Mouse (Mus musculus) kidney, embryonic 16.5 days (tissue): ENCODE results near the gene Snd1. TPM values are rescaled to one million over a fixed set of nuclear protein-coding genes. Genes with fewer than 3 reads are reported as not detected.

Experiments
- ATAC-seq: fragments of 200-750 bp; cut with Nextera tagmentation; 2 replicates; pipeline ENCODE4 v1.8.0; 2017; ENCODE audit warnings: moderate TSS enrichment; ENCODE audit not compliant: low FRiP score, low TSS enrichment
- H3K27ac ChIP-seq: fragments of 300-500 bp; sonication (generic); 2 replicates; pipeline ENCODE4 v1.5.1; 2014; ENCODE audit warnings: low read length
- H3K27me3 ChIP-seq: fragments of 300-500 bp; sonication (generic); 2 replicates; pipeline ENCODE4 v1.6.1; 2014; ENCODE audit warnings: low read length, control low read depth, mixed read lengths; ENCODE audit not compliant: insufficient read depth
- H3K36me3 ChIP-seq: fragments of 300-500 bp; sonication (generic); 2 replicates; pipeline ENCODE4 v1.6.1; 2014; ENCODE audit warnings: low read length, control low read depth, mixed read lengths; ENCODE audit not compliant: insufficient read depth
- H3K4me1 ChIP-seq: fragments of 300-500 bp; sonication (generic); 2 replicates; pipeline ENCODE4 v1.6.1; 2014; ENCODE audit warnings: low read length, control low read depth, mixed read lengths; ENCODE audit not compliant: insufficient read depth
- H3K4me2 ChIP-seq: fragments of 300-500 bp; sonication (generic); replicated peaks from 2 replicates; pipeline ENCODE4 v1.6.1; 2014; ENCODE audit warnings: low read depth, low read length
- H3K4me3 ChIP-seq: fragments of 300-500 bp; sonication (generic); 2 replicates; pipeline ENCODE4 v1.5.1; 2014; ENCODE audit warnings: mild to moderate bottlenecking, low read length
- H3K9ac ChIP-seq: fragments of 300-500 bp; sonication (generic); replicated peaks from 2 replicates; pipeline ENCODE4 v1.6.1; 2014; ENCODE audit warnings: low read length
- H3K9me3 ChIP-seq: fragments of 300-500 bp; sonication (generic); 2 replicates; pipeline ENCODE4 v1.6.1; 2016; ENCODE audit warnings: low read length, control low read depth
- WGBS: fragments of 180-500 bp; shearing (Covaris S2); extraction: QIAGEN DNeasy Blood & Tissue Kit; methylation state at CpG from one replicate; pipeline ENCODE4 v1.1.7; 2014; 5-methylcytosine and 5-hydroxymethylcytosine counted together
- polyA plus RNA-seq: library from polyadenylated mRNA; unstranded; fragments of >200 nt; fragmentation: Nextera tagmentation; extraction: Ambion mirVana; gene quantifications from 2 replicates; pipeline ENCODE4 v1.2.1, GENCODE M21; 2015

The Snd1 gene
- polyA plus RNA-seq, 1 experiment from 2014 or later: 136 TPM

- no peaks in the 10 kb centered on the region for H3K36me3 ChIP-seq
- ATAC-seq: no peak
- no peak overlapping the region for H3K4me2 ChIP-seq
- no peak overlapping the region for H3K9ac ChIP-seq
- H3K4me1 ChIP-seq: no peaks in the 10 kb centered on the region; the same call in 1 of the 2 replicates
- no peak overlapping the region for H3K27ac ChIP-seq
- H3K4me3 ChIP-seq: no peak overlapping the region
- H3K9me3 ChIP-seq: no peaks in the 10 kb centered on the region
- 25% methylated on average over 5 of the region's 5 CpGs for WGBS
- H3K27me3 ChIP-seq: no peaks in the 10 kb centered on the region
These were observed 421.9 kb downstream of the Snd1 start for GRCm38 (mm10) chr6:28896762-28897320.

GRCm38 (mm10) chr6:28897326-28898085, 422.6 kb downstream of the Snd1 start:
- ATAC-seq: no peak
- WGBS: 64% methylated on average over 11 of the region's 11 CpGs

GRCm38 (mm10) chr6:28898836-28899235, 423.9 kb downstream of the Snd1 start:
- no peaks in the 10 kb centered on the region for H3K27me3 ChIP-seq
- no peak overlapping the region for H3K27ac ChIP-seq
- H3K4me3 ChIP-seq: no peak overlapping the region
- no peak overlapping the region for H3K9ac ChIP-seq
- no peak overlapping the region for H3K4me2 ChIP-seq
- no peaks in the 10 kb centered on the region; the same call in 1 of the 2 replicates for H3K4me1 ChIP-seq
- no peak for ATAC-seq
- no peaks in the 10 kb centered on the region for H3K36me3 ChIP-seq
- no peaks in the 10 kb centered on the region for H3K9me3 ChIP-seq
- 22% methylated on average over 10 of the region's 10 CpGs for WGBS

More at GRCm38 (mm10) chr6:28897326-28898085, 422.6 kb downstream of the Snd1 start:
- Histone ChIP-seq H3K9ac (no peak overlapping the region), H3K36me3 (no peaks in the 10 kb centered on the region), H3K4me1 (no peaks in the 10 kb centered on the region; the same call in 1 of the 2 replicates), H3K27me3 (no peaks in the 10 kb centered on the region), H3K27ac (no peak overlapping the region), H3K9me3 (no peaks in the 10 kb centered on the region), H3K4me3 (no peak overlapping the region), H3K4me2 (no peak overlapping the region)

- H3K4me2 ChIP-seq: no peak overlapping the region
- H3K36me3 ChIP-seq: no peaks in the 10 kb centered on the region
- H3K4me1 ChIP-seq: no peaks in the 10 kb centered on the region; the same call in 1 of the 2 replicates
- no peak overlapping the region for H3K27ac ChIP-seq
- no peak overlapping the region for H3K4me3 ChIP-seq
- no peaks in the 10 kb centered on the region for H3K27me3 ChIP-seq
- WGBS: 44% methylated on average over 2 of the region's 2 CpGs
- no peaks in the 10 kb centered on the region for H3K9me3 ChIP-seq
- no peak overlapping the region for H3K9ac ChIP-seq
- ATAC-seq: 0 out of 2 replicates have a peak, but pooled peaks have one; percentile 31
These were observed 427.6 kb downstream of the Snd1 start for GRCm38 (mm10) chr6:28902573-28902972.

- Histone ChIP-seq H3K4me2 (no peak overlapping the region), H3K9ac (no peak overlapping the region), H3K36me3 (no peaks in the 10 kb centered on the region), H3K4me3 (no peak overlapping the region), H3K27me3 (no peaks in the 10 kb centered on the region), H3K27ac (no peak overlapping the region), H3K9me3 (no peaks in the 10 kb centered on the region), H3K4me1 (no peaks in the 10 kb centered on the region; the same call in 1 of the 2 replicates)
- 69% methylated on average over 4 of the region's 4 CpGs for WGBS
- ATAC-seq: no peak
These were observed 429.5 kb downstream of the Snd1 start for GRCm38 (mm10) chr6:28904417-28904816.

- H3K9me3 ChIP-seq: no peaks in the 10 kb centered on the region
- WGBS: 44% methylated on average over 8 of the region's 8 CpGs
- no peak overlapping the region for H3K4me3 ChIP-seq
- no peaks in the 10 kb centered on the region; the same call in 1 of the 2 replicates for H3K4me1 ChIP-seq
- ATAC-seq: no peak
- no peaks in the 10 kb centered on the region for H3K36me3 ChIP-seq
- no peak overlapping the region for H3K27ac ChIP-seq
- no peak overlapping the region for H3K9ac ChIP-seq
- no peak overlapping the region for H3K4me2 ChIP-seq
- no peaks in the 10 kb centered on the region for H3K27me3 ChIP-seq
These were observed 430.4 kb downstream of the Snd1 start for GRCm38 (mm10) chr6:28905301-28905700.

GRCm38 (mm10) chr6:28909866-28910265, 434.9 kb downstream of the Snd1 start:
- WGBS: 61% methylated on average over 15 of the region's 15 CpGs

GRCm38 (mm10) chr6:28914981-28915380, 440.0 kb downstream of the Snd1 start:
- H3K9me3 ChIP-seq: peaks cover 3% of the 10 kb centered on the region; the same call in 1 of the 2 replicates
- no peak overlapping the region for H3K4me2 ChIP-seq
- H3K9ac ChIP-seq: no peak overlapping the region
- H3K4me3 ChIP-seq: no peak overlapping the region
- H3K36me3 ChIP-seq: no peaks in the 10 kb centered on the region
- WGBS: 48% methylated on average over 1 of the region's 1 CpGs
- H3K4me1 ChIP-seq: 0 out of 2 replicates have a peak, but pooled peaks cover 2% of the 10 kb centered on the region
- no peak for ATAC-seq
- no peak overlapping the region for H3K27ac ChIP-seq
- H3K27me3 ChIP-seq: no peaks in the 10 kb centered on the region

More at GRCm38 (mm10) chr6:28909866-28910265, 434.9 kb downstream of the Snd1 start:
- Histone ChIP-seq H3K27me3 (no peaks in the 10 kb centered on the region), H3K27ac (no peak overlapping the region), H3K4me3 (no peak overlapping the region), H3K4me1 (no peaks in the 10 kb centered on the region; the same call in 1 of the 2 replicates), H3K36me3 (no peaks in the 10 kb centered on the region), H3K4me2 (no peak overlapping the region), H3K9me3 (peaks cover under 1% of the 10 kb centered on the region; the same call in 1 of the 2 replicates), H3K9ac (no peak overlapping the region)
- no peak for ATAC-seq

- Histone ChIP-seq H3K27ac (no peak overlapping the region), H3K4me1 (0 out of 2 replicates have a peak, but pooled peaks cover 2% of the 10 kb centered on the region), H3K4me2 (no peak overlapping the region), H3K9me3 (peaks cover 3% of the 10 kb centered on the region; the same call in 1 of the 2 replicates), H3K27me3 (no peaks in the 10 kb centered on the region), H3K4me3 (no peak overlapping the region), H3K9ac (no peak overlapping the region), H3K36me3 (no peaks in the 10 kb centered on the region)
- ATAC-seq: no peak
- WGBS: 53% methylated on average over 8 of the region's 8 CpGs
These were observed 441.7 kb downstream of the Snd1 start for GRCm38 (mm10) chr6:28916630-28917029.

GRCm38 (mm10) chr6:28919346-28919745, 444.4 kb downstream of the Snd1 start:
- Histone ChIP-seq H3K4me3 (no peak overlapping the region), H3K4me1 (0 out of 2 replicates have a peak, but pooled peaks cover 2% of the 10 kb centered on the region), H3K36me3 (no peaks in the 10 kb centered on the region), H3K4me2 (no peak overlapping the region), H3K9ac (no peak overlapping the region), H3K27ac (no peak overlapping the region), H3K27me3 (no peaks in the 10 kb centered on the region), H3K9me3 (peaks cover 3% of the 10 kb centered on the region; the same call in 1 of the 2 replicates)
- no peak for ATAC-seq
- WGBS: 73% methylated on average over 6 of the region's 6 CpGs
